Mouse (Mus musculus) left cerebral cortex, adult 11 months (tissue): Measurements from ENCODE around the gene Naga.

Experiments
- DNase-seq: peaks from one replicate; pipeline ENCODE4 v3.0.0; 2022; ENCODE audit warnings: low spot score

Naga gene

DNA sequence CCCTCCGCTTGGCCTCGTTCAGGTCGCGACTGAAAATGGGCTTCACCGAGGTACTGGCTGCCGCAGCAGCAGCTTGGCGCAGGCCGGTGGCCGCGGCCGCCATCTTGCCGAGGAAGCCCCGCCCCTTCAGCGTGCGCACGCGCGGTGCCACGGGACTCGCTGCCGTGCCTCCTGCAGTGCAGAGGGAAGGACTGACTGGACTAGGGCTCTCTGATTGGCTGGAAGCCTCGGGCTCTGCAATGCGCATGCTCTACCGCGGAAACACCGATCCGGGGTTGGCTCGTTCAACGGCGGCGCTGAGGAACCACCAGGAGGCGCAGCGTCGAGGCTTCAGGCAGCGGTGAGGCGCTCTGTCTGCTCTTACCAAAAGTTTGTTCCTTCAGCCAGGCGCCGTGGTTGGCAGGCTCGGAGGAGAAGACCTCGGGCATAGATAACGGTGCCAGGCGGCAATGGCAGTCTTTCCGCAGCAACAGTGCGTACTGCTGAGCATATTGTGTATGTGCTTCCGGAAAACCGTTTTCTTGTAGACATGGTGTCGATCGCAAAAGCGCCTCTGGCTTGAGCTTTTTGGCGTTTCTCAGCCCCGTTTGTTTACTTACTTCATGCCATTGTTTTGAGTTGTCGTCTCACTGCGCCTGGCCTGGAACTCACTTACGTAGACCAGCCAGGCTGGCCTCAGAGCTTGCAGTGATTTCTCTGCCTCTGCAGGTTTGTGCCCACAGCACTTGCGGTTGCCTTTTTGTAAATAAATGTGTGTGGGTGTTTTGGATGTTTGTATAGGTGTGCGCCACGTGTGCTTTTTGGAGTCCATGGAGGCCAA is 15.6 kb upstream of the Naga start, which contains the start of gene Ndufa6:
TSS of gene Ndufa6 (minus strand) at position 197 of the 820 bp plus-strand sequence.
- DNase-seq = peak; percentile 95

DNA sequence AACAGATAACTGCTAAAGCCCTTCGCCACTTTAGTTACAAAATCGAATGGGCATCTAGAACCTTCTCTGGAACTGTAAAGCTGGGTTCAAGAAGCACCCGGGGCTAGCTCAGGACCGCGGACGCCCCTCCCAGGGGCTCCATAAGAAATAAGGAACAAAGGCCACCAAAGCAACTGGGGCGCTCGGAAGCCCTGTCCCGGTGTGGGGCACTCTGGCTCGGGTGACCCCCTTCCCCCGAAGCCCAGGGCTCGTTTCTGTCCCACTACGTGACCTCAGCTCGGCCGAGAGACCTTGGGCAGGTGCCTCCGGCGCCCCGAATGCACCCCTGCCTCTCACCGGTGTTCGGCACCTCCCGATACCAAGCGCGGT is 15.0 kb upstream of the Naga start:
- DNase-seq = no peak

DNA sequence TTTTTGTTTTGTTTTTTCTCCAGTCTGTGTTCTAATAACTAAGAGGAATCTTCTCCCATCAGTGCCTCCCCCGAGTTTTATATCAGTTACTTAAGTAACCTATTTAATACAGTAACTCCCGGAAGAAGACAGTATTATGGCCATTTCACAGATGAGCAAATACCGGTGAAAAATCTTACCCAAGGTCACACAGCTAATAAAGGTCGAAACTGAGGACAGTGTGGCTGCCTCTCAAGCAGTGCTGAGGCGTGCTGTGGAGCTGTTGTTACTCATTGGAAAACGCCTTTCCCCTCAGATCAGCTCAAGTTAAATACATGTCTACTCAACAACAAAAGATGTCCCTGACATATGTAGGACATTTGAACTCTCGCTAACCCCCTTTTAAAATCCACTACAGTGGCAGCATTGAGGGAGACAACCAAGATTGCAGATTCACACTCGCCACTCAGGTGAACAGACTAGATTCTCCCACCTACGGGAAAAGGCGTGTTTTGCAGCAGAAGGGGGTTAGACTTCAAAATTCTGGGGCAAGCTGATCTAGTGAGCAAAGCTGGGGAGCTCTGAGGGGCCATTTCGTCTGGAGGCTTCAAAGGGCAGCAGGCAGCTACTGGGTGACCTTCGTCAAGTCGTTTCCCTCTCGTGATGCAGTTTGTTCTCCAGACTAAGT is 14.5 kb upstream of the Naga start:
- no peak for DNase-seq

DNA sequence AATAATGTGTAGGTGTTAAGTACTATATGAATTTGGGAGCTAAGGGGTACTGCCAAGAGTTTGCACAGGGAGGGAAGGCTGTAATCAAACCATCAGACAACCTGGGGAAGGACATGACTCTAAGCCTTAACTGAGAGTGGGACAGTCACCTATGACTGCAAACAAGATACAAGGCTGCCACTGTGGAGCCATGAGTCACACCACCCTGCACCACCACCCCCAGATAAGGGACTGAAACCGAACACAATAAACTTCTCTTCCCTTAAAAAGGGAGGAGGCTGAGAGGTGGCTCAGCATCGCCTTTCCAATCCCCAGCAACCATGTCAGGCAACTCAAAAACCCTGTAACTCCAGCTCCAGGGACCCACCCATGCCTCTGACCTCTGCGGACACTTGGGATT is 12.8 kb upstream of the Naga start:
- no peak for DNase-seq

DNA sequence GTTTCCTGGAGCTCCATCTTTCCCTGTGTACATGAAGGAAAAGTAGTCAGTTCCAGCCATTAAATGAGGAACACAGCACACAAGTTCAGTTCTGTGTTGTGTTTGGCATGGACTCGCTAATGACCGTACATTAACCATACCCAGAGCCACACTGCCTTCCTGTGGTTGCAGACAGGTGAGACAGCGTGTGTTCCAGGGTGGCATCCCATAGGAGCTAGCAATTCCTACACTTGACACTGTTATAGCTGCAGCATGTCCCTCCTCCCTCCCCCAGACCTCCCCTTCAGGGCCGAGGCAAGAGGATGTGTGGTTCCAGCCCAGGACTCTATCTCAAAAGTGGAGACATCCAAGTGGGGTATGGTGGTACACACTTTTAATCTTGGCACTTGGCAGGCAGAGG is 11.6 kb upstream of the Naga start:
- DNase-seq = no peak

DNA sequence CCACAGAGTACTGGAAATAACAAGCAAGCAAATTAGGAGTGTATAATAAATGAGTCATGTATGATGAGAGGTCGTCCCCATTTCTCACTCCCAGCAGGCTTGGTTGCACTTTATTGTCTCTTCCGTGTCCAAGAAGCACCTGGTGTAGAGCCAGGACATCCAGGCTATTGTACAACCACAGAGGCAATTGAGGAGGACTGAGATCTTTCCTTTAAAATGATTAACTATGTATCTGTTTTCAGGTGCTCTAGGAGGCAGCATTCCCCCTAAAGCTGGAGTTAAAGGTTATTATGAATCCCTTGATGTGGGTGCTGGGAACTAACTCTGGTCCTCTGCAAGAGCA is 10.2 kb upstream of the Naga start:
- DNase-seq = no peak

DNA sequence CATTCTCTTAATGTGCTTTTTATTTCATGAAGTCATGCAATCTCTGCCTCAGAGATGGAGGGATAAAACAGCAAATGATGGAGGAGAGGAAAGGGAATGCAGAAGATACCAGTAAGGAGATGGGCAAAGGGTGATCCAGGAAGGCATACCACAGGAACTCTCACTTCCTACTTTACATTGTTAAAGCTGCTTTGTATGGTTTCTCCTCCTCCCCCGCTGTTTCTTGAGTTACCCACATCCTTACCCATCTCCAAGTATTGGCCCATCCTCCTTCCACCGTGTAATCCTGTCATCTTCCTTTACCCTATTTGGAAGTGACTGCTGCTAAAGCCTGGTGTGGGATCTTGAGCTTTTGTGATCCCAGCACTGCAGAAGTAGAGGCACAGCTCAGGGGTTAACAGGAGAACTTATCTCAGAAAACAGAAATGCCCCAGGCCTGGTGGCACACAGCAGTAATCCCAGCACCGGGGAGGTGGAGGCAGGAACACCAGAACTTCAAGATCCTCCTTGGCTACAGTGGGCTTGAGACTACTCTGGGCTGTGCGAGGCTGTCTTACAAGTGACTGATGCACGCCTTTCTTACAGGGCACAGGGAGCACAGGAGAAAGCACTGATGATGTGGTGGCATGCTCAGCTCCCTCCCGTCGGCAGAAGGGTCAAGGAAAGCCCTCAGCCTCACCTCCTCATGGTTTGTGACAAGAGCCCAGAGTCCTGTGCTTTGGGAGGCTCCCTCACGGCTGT is 9.7 kb upstream of the Naga start:
- DNase-seq = no peak

DNA sequence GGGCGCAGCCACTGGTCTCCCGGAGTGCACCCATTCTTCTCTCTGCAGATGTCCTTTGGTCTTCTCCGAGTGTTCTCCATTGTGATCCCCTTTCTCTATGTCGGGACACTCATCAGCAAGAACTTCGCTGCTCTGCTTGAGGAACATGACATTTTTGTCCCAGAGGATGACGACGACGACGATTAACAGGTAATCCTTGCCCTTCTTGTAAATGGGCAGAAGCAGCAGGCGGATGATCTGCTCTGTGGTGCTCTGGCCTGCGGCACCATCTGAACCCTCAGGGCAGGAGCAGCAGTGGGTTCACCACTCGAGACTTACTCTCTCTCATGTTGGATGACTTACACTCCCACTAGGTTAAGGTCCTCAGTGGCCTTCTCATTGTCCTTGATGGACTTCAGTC is 9.1 kb upstream of the Naga start:
- no peak for DNase-seq

DNA sequence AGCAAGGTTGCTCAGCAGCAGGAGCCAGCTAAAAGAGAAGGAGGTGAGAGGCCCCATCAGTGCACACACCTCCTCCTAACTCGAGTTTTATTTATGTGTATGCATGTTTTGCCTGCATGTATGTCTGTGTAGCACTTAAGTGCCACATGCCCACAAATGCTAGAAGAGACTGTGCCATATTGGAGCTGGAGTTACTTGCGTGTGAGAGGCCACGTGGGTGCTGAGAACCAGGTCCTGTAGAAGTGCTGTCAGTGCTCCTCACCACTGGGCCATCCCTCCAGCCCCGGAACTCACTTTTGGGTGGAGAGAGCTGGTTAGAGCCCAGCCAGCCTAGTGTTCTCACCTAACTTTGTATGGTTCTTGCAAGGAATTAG is 8.6 kb upstream of the Naga start:
- DNase-seq = no peak

DNA sequence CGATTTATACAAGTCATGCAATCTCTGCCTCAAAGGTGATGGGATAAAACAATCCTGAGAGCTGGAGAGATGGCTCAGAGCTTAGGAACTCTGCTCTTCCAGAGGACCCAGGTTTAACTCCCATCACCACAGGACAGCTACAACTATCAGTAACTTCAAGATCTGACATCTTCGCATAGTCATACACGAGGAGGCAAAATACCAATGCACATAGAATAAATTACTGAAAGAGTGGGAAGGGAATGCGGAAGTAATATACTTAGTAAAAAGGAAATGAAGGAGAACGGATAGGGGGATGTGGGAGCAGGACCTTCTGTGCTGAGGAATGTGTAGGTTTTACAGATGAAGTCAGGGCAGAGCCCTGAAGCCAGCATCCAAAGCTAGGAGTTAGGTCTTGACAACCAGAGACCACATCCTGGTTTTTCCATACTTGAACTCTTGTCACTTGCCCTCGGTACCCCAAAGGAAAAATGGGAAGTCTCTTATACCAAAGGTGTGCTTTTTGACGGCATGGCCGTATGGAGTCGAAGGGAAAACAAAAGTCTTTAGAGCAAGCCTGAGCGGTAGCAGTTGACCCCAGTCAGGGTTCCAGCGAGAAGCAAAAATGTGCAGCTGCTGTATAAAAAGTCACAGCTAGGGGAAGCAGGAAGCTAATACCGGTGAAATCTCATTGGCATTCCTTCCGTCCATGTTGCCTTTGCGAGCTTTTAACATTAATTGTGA is 8.0 kb upstream of the Naga start:
- no peak for DNase-seq

DNA sequence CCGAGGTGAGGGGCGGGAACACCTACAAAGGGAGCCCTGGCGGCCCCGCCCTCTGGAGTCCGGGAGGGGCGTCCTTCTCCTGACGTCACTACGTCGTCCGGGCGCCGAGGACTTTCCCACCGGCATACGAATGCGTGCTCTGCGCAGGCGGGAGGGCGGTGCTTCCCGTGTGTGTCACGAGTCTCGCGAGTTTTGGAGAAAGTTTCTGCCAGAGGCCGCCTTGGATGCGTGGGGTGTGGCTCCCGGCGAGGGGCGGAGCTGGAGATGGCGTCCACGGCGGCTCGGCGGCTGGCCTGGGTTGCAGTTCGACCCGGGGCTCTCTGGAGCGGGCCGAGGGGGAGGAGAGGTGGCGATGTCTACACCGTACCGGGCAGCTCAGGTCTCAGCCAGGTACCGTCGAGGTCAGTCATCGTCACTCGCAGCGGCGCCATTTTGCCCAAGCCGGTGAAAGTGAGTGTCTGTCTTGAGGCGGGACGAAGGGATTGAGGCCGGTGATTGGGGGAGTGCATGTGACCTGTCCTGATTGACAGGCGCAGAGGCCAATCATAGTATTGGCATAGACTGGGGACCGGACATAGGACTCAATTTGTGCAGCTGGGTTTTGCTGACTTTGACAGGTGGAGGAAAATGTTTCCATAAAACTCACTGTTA is 7.2 kb upstream of the Naga start:
- DNase-seq = peak; percentile 97

DNA sequence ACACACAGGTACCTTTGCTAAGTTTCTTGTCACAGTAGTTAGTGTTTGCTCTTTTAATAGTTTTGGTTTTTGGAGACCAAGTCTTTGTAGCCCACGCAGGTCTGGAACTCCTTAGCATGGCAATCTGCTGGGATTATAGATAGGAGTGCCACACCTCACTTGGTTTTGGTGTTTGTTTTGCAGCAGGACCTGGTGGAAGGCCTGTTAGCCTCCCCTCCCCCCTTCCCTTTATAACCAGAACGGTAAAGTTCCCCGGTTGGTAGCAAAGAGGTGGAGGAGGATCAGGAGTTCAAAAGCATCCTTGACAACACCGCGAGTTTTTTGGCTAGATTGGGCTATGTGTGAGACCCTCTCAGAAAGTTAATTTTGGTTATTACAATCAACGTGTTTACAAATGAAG is 6.2 kb upstream of the Naga start:
- no peak for DNase-seq

DNA sequence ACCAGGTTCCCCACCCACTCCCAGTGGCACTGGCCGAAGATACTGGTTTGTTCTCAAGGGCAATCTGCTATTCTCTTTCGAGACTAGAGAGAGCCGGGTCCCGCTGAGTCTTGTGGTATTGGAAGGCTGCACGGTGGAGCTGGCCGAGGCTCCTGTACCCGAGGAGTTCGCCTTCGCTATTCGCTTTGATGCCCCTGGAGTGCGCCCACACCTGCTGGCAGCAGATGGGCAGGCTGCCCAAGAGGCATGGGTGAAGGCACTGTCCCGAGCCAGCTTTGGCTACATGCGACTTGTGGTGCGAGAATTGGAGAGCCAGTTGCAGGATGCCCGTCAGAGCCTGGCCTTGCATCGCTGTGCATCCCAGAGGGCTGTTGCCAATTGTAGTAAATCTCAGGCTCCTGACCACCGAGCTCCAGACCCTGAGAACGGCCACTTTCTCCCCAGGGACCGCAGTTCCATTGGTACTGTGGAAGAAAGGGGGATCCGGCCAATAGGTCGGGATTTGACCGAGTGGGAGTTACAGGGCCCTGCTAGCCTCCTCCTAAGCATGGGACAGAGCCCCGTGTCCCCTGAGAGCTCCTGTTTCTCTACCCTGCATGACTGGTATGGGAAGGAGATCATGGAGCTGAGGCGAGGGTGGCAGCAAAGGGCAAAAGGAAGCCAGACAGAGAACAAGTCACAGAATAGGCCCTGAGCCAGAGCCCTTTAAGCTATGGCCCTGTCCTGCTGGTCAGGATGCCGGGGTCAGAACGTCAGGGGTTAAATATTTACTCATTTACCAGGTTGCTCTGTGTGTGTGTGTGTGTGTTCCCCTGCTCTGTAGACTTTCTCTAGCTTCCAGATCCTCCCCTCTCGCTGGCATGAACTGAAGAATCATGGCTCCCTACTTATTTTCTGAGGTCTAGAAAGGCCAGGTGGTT is 4.9 kb upstream of the Naga start:
- no peak for DNase-seq

DNA sequence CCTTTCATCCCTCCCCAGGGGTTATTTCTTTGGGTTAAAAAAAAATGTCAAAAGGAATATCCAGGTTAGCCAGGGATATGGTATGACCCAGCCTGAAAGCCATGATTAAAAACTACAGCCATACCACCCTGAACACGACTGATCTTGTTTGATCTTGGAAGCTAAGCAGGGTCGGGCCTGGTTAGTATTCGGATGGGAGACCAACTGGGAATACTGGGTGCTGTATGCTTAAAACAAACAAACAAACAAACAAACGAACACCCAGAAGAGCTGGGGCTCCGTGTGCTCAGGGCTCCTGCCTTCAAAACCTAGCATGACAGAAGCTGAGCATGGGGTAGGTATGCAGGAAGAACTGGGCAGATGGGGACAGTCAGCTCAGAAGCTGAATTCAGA is 3.8 kb upstream of the Naga start:
- DNase-seq = no peak

DNA sequence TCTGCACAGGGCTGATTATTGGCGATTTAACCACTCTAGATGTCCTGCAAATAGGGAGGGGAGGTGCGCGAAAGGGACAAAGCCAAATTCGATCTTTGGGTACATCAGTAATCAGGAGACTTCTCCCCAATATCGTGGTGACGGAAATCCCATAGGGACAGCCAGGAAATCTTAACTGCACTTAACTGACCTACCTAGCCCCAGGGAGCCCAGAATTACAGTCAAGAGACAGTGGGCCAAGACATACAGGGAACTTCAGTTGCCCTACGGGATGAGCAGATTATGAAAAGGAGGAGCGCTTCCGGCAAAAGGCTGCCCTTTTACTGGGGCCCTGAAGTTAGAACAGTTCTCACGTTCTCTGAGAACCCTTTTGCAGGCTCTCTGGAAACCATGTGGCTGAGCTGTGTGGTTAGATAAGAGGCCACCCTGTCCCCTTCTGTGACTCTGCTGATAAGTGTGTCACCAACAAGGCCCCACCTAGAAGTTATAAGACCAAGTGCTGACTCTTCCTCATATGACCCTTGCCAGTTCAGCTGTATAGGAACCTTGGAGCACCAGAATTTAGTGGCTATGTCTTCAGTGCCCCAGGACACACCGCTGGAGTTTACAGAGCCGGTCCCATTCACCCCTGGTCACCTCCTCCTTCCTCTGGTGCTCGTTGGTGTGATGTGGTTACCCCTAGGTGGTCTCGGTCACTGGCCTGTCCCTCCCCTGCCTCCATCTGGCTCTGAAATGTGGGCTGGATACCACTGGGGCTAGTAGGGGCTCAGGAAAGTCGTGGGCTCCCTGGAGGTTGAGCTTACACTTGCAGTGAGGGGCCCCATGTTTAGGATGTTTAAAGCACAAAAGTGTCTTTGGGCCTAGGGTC is 3.2 kb upstream of the Naga start:
- DNase-seq = no peak

DNA sequence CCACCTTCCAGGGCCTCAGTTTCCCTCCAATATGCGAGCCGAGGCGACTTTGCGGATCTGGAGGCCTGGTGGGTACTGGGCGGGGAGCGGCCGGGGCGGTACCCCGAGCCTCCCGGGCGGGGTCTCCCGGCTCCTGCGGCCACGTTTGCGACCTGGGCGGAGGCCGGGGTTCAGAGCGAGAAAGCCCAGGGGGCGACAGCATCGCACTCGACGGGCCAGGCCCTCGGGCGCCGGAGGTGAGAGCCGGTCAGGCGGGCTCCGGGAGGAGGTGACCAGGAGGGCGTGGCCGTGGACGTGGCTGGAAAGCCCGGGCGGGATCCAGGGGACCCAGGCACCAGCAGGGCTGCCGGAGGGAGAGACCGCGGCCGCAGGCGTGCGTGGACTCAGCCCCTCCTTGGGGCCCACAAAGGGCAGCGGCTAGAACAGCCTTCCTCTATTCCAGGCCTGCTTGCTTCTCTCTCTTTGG is 2.3 kb upstream of the Naga start:
- DNase-seq = no peak

DNA sequence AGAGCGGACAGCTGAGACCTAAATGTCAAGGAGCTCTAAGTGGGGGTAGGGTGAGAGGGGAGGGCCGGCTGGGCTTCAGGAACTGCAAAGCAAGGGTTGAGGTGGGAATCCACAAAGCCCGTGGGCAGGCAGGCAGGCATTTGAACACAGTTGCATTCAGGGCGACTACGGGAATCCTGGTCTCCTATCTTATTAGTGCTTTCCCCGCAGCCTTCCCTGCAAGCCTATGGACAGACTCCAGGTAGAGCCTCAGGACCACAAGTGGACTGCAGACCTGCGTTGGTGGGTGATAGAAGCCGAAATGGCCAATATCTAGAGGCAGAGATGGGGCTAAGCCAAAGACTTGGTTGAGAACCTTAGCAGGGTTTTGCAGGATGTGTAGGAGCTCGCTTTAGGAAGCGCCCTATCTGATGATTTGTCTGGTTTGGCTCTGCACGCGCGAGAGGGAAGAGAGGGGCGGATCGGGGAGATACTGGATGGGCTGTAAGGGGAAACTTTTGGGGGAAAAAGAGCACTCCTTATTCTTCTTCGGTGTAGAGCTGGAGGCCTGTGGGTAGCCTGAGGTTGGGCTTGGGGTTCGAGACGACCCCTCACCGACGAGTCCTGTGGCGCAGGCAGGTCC is 1.8 kb upstream of the Naga start:
- no peak for DNase-seq

DNA sequence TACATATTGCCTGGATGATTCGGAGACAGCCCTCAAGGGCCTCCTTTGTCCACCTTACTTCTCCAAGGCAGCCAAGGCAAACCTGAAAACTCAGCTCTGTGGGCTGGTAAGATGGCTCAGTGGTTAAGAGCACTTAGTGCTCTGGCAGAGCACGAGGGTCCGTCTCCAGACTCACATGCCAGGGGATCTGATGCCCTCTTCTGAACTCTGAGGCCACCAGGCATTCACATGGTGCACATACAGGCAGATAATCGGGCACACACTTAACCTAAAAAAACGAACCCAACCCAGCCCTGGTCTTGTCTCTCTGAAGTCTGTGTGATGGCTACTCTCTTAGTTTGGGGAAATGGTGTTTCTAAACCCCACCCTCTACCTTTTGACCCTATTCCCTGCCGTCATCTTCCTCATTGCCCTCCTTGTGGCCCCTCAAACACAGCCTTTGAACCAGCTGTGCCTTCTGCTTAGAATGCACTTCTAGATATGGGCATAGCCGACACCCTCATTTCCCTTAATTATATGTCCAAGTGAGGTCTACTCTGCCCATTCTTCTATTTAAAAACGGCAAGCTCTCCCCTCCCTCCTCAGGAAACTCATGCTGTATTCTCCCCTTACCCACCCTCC is 1.0 kb upstream of the Naga start:
- no peak for DNase-seq

DNA sequence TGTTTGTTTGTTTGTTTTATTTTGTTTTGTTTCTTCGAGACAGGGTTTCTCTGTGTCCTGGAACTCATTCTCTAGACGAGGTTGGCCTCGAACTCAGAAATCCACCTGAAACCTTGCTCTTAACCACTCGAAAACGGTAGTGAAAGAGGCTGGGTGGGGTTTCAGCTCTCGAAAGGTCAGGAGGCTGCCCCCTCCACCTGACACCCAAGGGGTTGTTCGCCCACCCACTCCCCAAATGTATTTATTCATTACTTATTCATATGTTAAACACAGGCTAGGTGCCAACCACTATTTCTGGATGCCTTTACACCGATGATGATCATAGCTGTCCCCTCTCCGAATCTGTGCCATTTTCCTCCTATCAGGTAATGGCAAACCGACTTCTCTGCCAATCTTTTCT is 425 bp upstream of the Naga start:
- no peak for DNase-seq
